Mouse (Mus musculus) stomach, postnatal 0 days (tissue): ENCODE measurements around the gene E4f1.

Experiments used
- CTCF ChIP-seq: IDR thresholded peaks from 2 replicates; pipeline ENCODE4 v1.5.1; 2016; ENCODE audit warnings: antibody characterized with exemption, low read depth, mild to moderate bottlenecking, moderate library complexity
- EP300 ChIP-seq: optimal IDR thresholded peaks from 2 replicates; pipeline ENCODE3; 2016; ENCODE audit warnings: antibody characterized with exemption

- no peak for TF ChIP-seq CTCF
- TF ChIP-seq EP300: no peak
Observed at GRCm38 (mm10) chr17:24429201-24429983, 40.7 kb downstream of the E4f1 start.
